In the genomic region with DNA sequence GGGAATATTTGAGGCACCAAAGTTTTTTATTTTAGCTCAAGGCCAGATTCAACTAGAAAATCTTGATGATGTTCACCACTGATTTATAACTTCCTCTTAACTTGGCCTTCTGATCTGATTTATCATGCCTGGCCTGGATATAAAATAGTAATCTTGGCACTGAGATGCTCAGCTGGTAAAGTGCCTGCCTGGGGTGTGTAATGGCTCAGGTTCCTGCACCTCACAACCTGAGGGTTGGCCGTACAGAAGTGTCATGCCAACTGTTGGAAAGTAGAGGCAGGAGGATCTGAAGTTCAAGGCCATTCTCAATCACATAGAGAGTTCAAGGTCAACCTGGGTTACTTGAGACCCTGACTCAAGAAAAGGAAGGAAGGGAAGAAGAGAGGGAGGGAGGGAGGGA, we compare ENCODE assay signal across 22 mouse cellular contexts. TPM values are rescaled to one million over a fixed set of nuclear protein-coding genes. Genes with fewer than 3 reads are reported as not detected.
"Had no signal": no experiment of that assay in that cellular context is flagged by ENCODE, and none has a peak within 500 bp of the region (broad histone marks: within the 10 kb centered on the region; RNA-seq: fewer than 3 reads in every experiment).

No protein-coding gene starts in this region.

- H3K27me3 ChIP-seq: kidney, embryonic 15.5 days; liver, embryonic 13.5 days; midbrain, embryonic 12.5 days; neural tube, embryonic 13.5 days; stomach, embryonic 15.5 days had no signal

- H3K4me3 ChIP-seq: kidney, embryonic 15.5 days; left cerebral cortex, adult 2 months; liver, embryonic 13.5 days; midbrain, embryonic 12.5 days; myocyte; neural tube, embryonic 13.5 days; stomach, embryonic 15.5 days had no signal

- H3K9ac ChIP-seq: kidney, embryonic 15.5 days; liver, embryonic 13.5 days; midbrain, embryonic 12.5 days; neural tube, embryonic 13.5 days; stomach, embryonic 15.5 days had no signal

- H3K27ac ChIP-seq: kidney, embryonic 15.5 days; left cerebral cortex, adult 2 months; liver, embryonic 13.5 days; midbrain, embryonic 12.5 days; neural tube, embryonic 13.5 days; stomach, embryonic 15.5 days had no signal

- H3K4me1 ChIP-seq: kidney, embryonic 15.5 days; liver, embryonic 13.5 days; midbrain, embryonic 12.5 days; neural tube, embryonic 13.5 days; stomach, embryonic 15.5 days had no signal

- DNase-seq: kidney, postnatal 10 days; kidney, postnatal 36 days; layer of hippocampus, postnatal 36 days; liver, embryonic 13.5 days; lung, adult 2 months; lung, postnatal 14 days; lung, postnatal 4 days; retina, postnatal 1 day; right cerebral cortex, postnatal 25 days; spleen, adult 18-20 months; thymus, postnatal 25 days had no signal

- ATAC-seq: midbrain, embryonic 16.5 days had no signal

- H3K4me2 ChIP-seq: kidney, embryonic 15.5 days; liver, embryonic 13.5 days; midbrain, embryonic 12.5 days; neural tube, embryonic 13.5 days; stomach, embryonic 15.5 days had no signal

- H3K9me3 ChIP-seq: kidney, embryonic 15.5 days; liver, embryonic 13.5 days; midbrain, embryonic 12.5 days; neural tube, embryonic 13.5 days; stomach, embryonic 15.5 days had no signal

- H3K36me3 ChIP-seq: kidney, embryonic 15.5 days; liver, embryonic 13.5 days; midbrain, embryonic 12.5 days; neural tube, embryonic 13.5 days; stomach, embryonic 15.5 days had no signal

RNA-seq across cellular contexts. Expression of a gene that starts 57.3 kb away (rescaled TPM):
- total RNA-seq: megakaryocyte progenitor cell, adult 5-6 weeks; megakaryocyte-erythroid progenitor cell, adult 5-6 weeks; monocyte, adult 5-6 weeks; neutrophil, adult 5-6 weeks had no signal
